Mouse (Mus musculus): ENCODE measurements at regions not wholly inside any gene's neighbourhood (a gene's known extent, or its start where the extent isn't known, plus 50 kb on each side); places are given as distances from the start of the nearest gene placed in this dataset.

DNA sequence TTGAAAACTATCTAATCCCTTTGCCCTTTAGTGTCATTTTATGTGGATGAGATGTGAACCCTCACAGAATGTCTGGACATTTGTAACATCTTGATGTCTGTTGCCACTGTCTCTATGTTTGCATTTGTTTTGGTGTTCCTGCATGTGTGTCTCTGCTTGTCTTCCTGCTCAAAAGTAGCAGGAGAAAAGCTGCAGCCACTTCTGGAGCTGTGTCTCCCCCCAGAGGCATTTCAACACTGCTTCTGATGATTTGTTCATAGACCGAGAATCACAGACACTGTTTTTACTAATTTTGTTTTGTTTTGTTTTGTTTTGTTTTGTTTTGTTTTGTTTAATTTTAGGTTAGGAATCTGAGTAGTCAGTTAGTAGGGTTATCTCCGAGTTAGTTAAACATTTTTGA is 883.8 kb downstream of the Gbe1 start:
- DNase-seq (ENCODE audit: inconsistent ontology term) = peak; percentile 0

DNA sequence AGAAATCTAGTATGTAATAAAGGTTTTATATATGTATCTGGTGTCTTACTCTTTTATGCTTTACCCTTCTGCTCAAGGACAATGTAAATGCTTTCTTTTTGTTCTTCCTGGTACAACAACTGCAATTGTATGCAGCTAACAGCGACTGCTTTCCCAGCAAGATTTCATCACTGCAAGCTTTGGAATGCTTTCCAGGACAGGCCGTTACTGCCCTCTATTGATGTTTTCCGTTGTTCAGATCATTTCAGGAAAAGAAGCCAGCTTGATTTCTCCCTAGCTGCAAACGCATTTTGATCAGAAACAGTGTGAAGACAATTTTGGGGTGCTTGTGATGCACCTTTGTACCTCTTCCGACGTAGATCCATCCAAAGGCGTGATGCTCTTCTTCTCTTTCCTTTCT is 895.1 kb downstream of the Gbe1 start:
- DNase-seq (ENCODE audit: inconsistent ontology term) = peak; percentile 26

DNA sequence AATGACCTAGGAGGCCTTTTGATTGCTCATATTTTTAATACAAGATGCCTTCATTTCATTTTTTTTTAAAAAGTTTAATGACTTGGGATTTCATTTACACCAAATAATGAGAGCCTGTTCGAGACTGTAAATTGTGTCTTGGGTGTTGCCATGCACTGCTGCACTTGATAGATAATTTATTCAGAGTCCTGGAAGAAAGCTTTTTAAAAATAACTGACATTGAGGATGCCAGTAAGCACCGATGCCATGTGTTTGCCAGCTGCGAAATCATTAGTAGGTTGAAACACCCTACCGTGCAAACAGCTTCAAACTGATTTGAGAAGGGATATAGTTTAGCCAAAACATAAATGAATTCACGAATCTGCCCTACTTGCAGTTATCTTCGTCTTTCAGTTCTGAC is 910.7 kb downstream of the Gbe1 start:
- no peak for DNase-seq (ENCODE audit: inconsistent ontology term)

- DNase-seq (ENCODE audit: inconsistent ontology term) = no peak
Observed at GRCm38 (mm10) chr16:71230104-71230653, 916.4 kb downstream of the Gbe1 start.

- DNase-seq (ENCODE audit: inconsistent ontology term) = peak; percentile 15
Observed at GRCm38 (mm10) chr16:71243065-71243464, 929.3 kb downstream of the Gbe1 start.

DNA sequence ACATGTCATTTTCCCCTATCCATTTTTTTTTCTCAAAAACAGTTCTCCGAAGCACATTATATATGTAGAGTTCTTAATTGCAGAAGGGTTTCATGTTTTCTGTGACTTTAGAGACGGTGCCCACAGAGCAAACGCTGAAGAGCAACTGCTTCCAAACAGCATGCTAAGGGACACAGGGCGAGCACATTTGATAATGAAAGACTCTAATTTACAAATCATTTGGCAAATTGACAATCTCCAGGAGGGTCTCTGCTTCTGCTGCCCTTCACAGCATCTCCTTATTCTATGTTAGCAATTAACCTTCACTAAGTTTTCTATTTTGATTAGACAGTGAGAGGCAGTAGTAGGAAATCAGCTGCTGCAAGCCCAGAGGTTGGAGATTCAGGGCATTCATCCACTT is 929.7 kb downstream of the Gbe1 start:
- no peak for DNase-seq (ENCODE audit: inconsistent ontology term)

- peak; percentile 55 for DNase-seq (ENCODE audit: inconsistent ontology term)
Observed at GRCm38 (mm10) chr16:71247516-71248139, 933.9 kb downstream of the Gbe1 start.

GRCm38 (mm10) chr16:71255740-71256139 is 942.0 kb downstream of the Gbe1 start:
- DNase-seq (ENCODE audit: inconsistent ontology term) = no peak

GRCm38 (mm10) chr16:71256175-71256574 is 942.4 kb downstream of the Gbe1 start:
- peak; percentile 22 for DNase-seq (ENCODE audit: inconsistent ontology term)

- no peak for DNase-seq (ENCODE audit: inconsistent ontology term)
Observed at GRCm38 (mm10) chr16:71267191-71267590, 953.4 kb downstream of the Gbe1 start.
